Mouse (Mus musculus) cerebellum, adult 2 months (tissue): Measurements from ENCODE around the gene Myo9b.

Experiments used
- CTCF ChIP-seq: fragments of 200-500 bp; IDR thresholded peaks from 2 replicates; pipeline ENCODE4 v1.5.1; 2011; ENCODE audit warnings: low read depth, mild to moderate bottlenecking, control low read depth, low read length, moderate library complexity, borderline replicate concordance; ENCODE audit not compliant: insufficient read depth
- POLR2A ChIP-seq: fragments of 200-500 bp; IDR thresholded peaks from 2 replicates; pipeline ENCODE4 v1.6.1; 2011; ENCODE audit warnings: low read length, control low read depth, borderline replicate concordance; ENCODE audit not compliant: insufficient read depth

DNA sequence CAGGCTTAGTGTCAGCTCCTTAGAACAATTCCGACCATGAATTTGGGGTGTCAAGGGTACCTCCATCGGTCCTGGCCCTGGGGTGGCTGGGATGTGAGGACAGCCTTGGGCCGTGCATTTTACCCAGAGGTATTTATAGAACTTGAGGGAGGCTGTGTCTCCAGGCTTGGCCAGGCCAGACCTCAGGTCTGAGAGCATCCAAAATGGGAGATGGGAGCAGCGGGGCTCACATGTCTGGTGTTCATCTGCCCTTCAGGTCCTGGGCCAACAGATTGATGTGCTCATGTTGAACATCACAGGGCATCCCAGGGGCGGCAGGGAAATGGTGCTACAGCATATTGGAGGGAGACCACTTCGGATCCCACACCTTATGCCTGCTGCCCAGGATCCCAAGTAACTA, 18.8 kb downstream of the Myo9b start:
- TF ChIP-seq POLR2A (no peak), CTCF (no peak)
